Mouse (Mus musculus): ENCODE data around the gene Map4. TPM values are rescaled to one million over a fixed set of nuclear protein-coding genes. Genes with fewer than 3 reads are reported as not detected.
A peak's percentile ranks its signal among the peaks of the same experiment; 100 is the strongest.

The Map4 gene
- polyA plus RNA-seq, 1 experiment from 2014 or later, result 11.9 TPM

DNA sequence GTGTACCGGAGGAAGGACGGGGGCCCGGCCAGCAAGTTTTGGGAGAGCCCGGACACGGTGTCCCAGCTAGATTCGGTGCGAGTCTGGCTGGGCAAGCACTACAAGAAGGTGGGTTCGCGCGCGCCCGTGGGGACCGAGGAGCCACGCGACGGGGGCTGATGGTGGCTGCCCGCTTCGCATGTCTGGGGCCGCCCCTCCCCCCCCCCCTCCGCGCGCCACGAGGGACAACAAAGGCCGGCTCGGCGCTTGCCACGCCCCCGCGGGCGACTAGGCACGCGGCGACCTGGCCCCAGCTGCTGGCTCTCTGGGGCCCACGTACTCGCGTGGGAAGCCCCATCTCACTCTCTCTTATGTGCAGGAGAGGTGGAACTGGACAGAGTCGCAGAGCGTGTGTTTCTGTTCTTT, 200.9 kb downstream of the Map4 start:
- Histone ChIP-seq H3K9me3 (replicated peaks) (no peaks in the 10 kb centered on the region), H3K27me3 (no peaks in the 10 kb centered on the region), H3K36me3 (replicated peaks) (peaks cover 23% of the 10 kb centered on the region), H3K27ac (replicated peaks) (peak overlapping the region; percentile 96), H3K4me2 (peak overlapping the region; percentile 99), H3K4me3 (replicated peaks) (peak overlapping the region; percentile 81), H3K9ac (peak overlapping the region; percentile 80), H3K4me1 (replicated peaks) (peaks cover 41% of the 10 kb centered on the region)
- WGBS (ENCODE audit: insufficient replicate concordance), result 2% methylated on average over 37 of the region's 38 CpGs
- peak; percentile 60 for ATAC-seq (ENCODE audit: insufficient read depth)

DNA sequence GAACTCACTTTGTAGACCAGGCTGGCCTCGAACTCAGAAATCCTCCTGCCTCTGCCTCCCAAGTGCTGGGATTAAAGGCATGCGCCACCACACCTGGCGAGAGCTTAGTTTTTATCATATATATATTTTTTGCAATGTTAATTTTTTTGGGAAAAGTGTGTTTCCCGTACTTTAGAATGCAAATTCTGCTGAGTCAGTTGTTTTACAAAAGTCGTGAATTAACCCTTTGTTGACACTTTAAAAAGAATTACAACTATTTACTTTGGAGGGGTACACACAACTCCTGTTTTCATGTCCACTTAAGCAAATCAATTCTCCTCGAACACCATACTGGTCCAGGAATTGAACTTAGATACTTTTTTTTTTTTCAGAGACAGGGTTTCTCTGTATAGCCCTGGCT, 201.7 kb downstream of the Map4 start:
- Histone ChIP-seq H3K27me3 (no peaks in the 10 kb centered on the region), H3K9ac (peak overlapping the region; percentile 80; the same call in 1 of the 2 replicates), H3K4me2 (peak overlapping the region; percentile 99), H3K36me3 (replicated peaks) (peaks cover 24% of the 10 kb centered on the region), H3K27ac (replicated peaks) (0 out of 2 replicates have a peak overlapping the region, but pooled peaks have one; percentile 96), H3K9me3 (replicated peaks) (no peaks in the 10 kb centered on the region), H3K4me3 (replicated peaks) (peak overlapping the region; percentile 81), H3K4me1 (replicated peaks) (peaks cover 41% of the 10 kb centered on the region)
- no peak for ATAC-seq (ENCODE audit: insufficient read depth)
- 31% methylated on average over 6 of the region's 6 CpGs for WGBS (ENCODE audit: insufficient replicate concordance)

Small RNA genes lying within 50 kb of the gene (microRNA-seq; reads per million reads assigned to microRNA genes)
- not detected for gene Mir7089

Other genes with a start within 250 kb of the Map4 start
- gene Fbxw18, start 228.8 kb upstream of the Map4 start, polyA plus RNA-seq (2015; fragmentation: Nextera tagmentation; extraction: Ambion mirVana), result not detected in 2 replicates
- gene Fbxw26, start 185.4 kb upstream of the Map4 start, polyA plus RNA-seq (2015; fragmentation: Nextera tagmentation; extraction: Ambion mirVana), result not detected in 2 replicates
- gene Fbxw27, start 140.8 kb upstream of the Map4 start, polyA plus RNA-seq (2015; fragmentation: Nextera tagmentation; extraction: Ambion mirVana), result not detected in 2 replicates
- not detected in 2 replicates for gene Spink8, start 119.2 kb upstream of the Map4 start, polyA plus RNA-seq (2015; fragmentation: Nextera tagmentation; extraction: Ambion mirVana)
- gene Nme6, start 98.7 kb upstream of the Map4 start, polyA plus RNA-seq (2015; fragmentation: Nextera tagmentation; extraction: Ambion mirVana), result 51.1 and 55.1 TPM in 2 replicates
- 281 and 299 TPM in 2 replicates for gene Camp, start 81.8 kb upstream of the Map4 start, polyA plus RNA-seq (2015; fragmentation: Nextera tagmentation; extraction: Ambion mirVana)
- 12.7 and 13.3 TPM in 2 replicates for gene Cdc25a, start 55.9 kb upstream of the Map4 start, polyA plus RNA-seq (2015; fragmentation: Nextera tagmentation; extraction: Ambion mirVana)
- 29.8 and 30.9 TPM in 2 replicates for gene Smarcc1, start 186.2 kb downstream of the Map4 start, polyA plus RNA-seq (2015; fragmentation: Nextera tagmentation; extraction: Ambion mirVana)
- 32.4 and 34.1 TPM in 2 replicates for gene Dhx30, start 186.4 kb downstream of the Map4 start, polyA plus RNA-seq (2015; fragmentation: Nextera tagmentation; extraction: Ambion mirVana)